ENCODE assay signal across 8 mouse cellular contexts in the genomic region with DNA sequence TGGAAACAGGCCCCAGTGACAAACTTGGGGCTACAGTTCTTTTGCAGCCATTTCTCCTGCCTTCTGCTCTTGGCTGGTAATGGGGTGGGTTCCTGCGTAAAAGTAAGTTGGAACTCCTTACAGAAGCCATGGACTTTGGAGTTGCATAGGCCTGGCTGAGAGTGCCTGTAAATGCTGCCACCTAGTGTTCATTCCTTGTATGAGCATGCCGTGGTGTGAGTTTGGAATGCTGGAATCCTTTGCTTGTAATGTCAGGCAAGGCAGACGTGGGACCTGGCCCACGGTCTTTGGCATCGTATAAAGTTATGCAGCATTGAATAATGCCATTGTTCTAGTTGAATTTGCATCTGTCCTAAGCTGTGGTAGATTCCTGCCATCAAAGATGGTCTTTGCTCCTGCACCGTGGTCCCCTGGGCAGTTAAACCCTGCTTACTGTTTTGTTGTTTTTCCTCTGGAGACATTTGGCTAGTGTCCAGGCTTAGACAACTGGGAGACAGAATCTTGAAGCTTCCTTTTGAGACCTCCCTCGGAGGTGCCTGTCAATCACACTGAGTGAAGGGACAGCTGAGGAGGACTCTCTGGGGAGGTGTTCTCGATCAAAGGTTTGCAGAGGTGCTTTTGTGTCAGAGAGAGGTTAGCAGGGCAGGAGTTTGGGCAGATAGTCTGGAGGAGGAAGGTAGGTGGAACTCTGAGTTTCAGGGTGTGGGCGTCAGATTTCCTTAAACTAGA. TPM values are rescaled to one million over a fixed set of nuclear protein-coding genes. Genes with fewer than 3 reads are reported as not detected.
A peak's percentile ranks its signal among the peaks of the same experiment; 100 is the strongest.
DNase-seq lines count a peak whose midpoint lies in the region; ATAC-seq lines count a peak whose summit lies in the region.

No protein-coding gene starts in this region.

- peak; percentile 90 for ATAC-seq in frontal cortex, adult (ENCODE audit: low TSS enrichment)
- peak; percentile 63 for ATAC-seq in megakaryocyte progenitor cell, adult 5-6 weeks (replicated peaks; ENCODE audit: poor library complexity)

- peak; percentile 74 for DNase-seq in urinary bladder, postnatal 14 days (ENCODE audit: low spot score)
- no peak for DNase-seq in urinary bladder, postnatal 10 days (ENCODE audit: low spot score)
- DNase-seq in cerebellum, adult 9-10 months = peak; percentile 67
- peak; percentile 85 for DNase-seq in hindlimb bud, embryonic 11.5 days (ENCODE audit: extremely low spot score, low read depth, low spot score)
- DNase-seq in left cerebral cortex, adult 11 months (ENCODE audit: low spot score) = peak; percentile 44
- DNase-seq in right cerebral cortex, postnatal 4 days = peak; percentile 60

RNA-seq across cellular contexts. Expression of gene Vwf, which starts 58.1 kb away (rescaled TPM):
- 2.4 and 2.6 TPM in 2 replicates for total RNA-seq in megakaryocyte progenitor cell, adult 5-6 weeks (2015)
- 0.08 and 0.47 TPM in 2 replicates for total RNA-seq in megakaryocyte progenitor cell, adult 5-6 weeks (2017)
